Mouse (Mus musculus) skeletal muscle tissue, adult 2 months (tissue): Measurements from ENCODE around the gene Dthd1.

Experiments
- DNase-seq: peaks from one replicate; pipeline ENCODE4 v3.0.0-alpha.2; 2012; ENCODE audit warnings: low read depth, low spot score

Dthd1 gene

DNA sequence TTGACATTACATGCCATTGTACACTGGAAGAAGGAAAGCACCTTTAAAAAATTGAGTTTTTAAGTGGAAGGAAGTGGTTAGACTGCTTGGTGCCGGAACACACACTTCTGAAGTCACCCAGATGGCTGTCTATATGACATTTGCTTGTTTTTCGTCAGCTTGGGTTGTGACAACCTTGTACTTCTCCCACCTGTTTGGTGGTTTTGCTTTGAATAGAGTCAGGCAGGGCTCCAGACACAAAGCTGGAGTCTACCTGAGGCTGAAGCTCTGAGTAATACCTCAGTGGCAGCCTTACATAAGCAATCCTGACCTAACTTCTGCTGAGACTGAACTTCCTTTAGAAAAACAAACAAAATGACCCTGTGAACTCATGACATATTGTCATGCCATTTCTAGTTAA lies 44.7 kb downstream of the Dthd1 start:
- no peak for DNase-seq

GRCm38 (mm10) chr5:62864348-62864747 lies 50.7 kb downstream of the Dthd1 start:
- no peak for DNase-seq

DNA sequence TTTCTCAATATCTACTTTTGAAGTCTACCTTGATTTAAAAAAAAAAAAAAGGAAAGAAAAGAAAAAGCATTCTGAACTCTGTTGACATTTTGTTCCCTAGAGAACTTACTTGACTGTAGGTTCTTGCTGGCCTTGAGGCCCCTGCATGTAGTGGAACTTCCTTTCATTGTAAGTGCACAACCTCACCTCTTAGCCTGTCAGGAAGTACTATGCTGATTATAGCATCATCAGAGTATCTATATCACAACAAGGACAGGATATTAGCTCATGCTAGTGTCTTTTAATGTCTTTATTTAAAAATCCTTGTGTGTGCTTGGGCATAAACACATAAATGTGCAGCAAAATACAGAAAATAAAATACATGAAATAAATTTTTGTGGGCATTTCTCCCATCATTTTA lies 53.4 kb downstream of the Dthd1 start:
- DNase-seq = no peak

GRCm38 (mm10) chr5:62879530-62879929 lies 65.9 kb downstream of the Dthd1 start:
- no peak for DNase-seq

- DNase-seq = no peak
These were observed 81.7 kb downstream of the Dthd1 start for GRCm38 (mm10) chr5:62895326-62895725.

DNA sequence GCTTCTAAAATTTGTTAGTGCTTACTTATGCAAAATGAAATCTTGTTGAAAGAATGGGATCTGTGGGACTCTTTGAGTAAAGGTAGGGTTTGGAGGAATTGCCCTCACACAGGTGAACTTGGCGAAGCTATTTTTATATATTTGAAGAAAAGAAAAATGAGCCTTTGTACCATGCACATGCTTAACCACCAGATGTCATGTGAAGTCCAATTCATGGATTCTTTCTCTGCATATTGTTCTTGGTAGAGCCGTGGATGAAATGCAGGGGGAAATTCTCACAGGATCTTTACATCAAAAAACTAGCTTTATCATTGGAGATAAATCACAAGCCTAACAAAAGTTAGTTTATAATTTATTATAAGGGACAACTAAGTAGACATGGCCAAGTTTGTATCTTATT lies 93.3 kb downstream of the Dthd1 start:
- no peak for DNase-seq

DNA sequence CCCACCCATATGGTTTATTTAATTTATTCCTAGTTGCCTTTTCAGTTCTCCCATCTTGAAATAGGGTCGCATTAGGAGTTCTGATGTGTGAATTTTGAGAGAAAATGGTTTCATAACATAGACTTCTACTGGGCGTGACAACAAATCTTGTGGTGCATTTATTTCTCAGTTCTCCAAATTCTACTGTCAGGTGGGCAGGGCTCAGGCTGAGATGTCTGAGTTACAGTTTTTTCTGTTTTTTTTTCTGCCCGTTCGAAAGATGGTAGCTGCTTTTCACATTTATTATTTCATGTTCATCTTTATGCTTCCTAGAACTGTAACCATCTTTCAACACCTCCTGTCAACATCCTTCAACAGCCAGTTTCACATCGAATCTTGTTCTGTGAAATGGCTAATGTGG lies 95.5 kb downstream of the Dthd1 start:
- DNase-seq = no peak

GRCm38 (mm10) chr5:62924616-62925015 lies 111.0 kb downstream of the Dthd1 start:
- DNase-seq = no peak
